Comparison of ENCODE assay signal across 8 mouse cellular contexts in genomic region chr8:3499751-3500150, GRCm38 (mm10). TPM values are rescaled to one million over a fixed set of nuclear protein-coding genes. Genes with fewer than 3 reads are reported as not detected.
DNase-seq lines count a peak whose midpoint lies in the region; ATAC-seq and TF ChIP-seq lines count a peak whose summit lies in the region.

No protein-coding gene starts in this region.

- WGBS in heart, postnatal 0 days, result 4% methylated on average over 8 of the region's 8 CpGs
- 9% methylated on average over 8 of the region's 8 CpGs for WGBS in hindbrain, embryonic 13.5 days
- WGBS in midbrain, embryonic 11.5 days, result 11% methylated on average over 8 of the region's 8 CpGs

- TF ChIP-seq CTCF in heart, postnatal 0 days (IDR thresholded peaks at IDR 0.05; ENCODE audit: low read depth), result no peak

- H3K36me3 ChIP-seq in heart, postnatal 0 days (replicated peaks; ENCODE audit: control insufficient read depth, insufficient read depth, low read length), result peaks cover 16% of the 10 kb centered on the region
- H3K36me3 ChIP-seq in hindbrain, embryonic 13.5 days, result peaks cover 32% of the 10 kb centered on the region
- peaks cover 26% of the 10 kb centered on the region for H3K36me3 ChIP-seq in midbrain, embryonic 11.5 days (ENCODE audit: control insufficient read depth, insufficient read depth, low read length)

- no peaks in the 10 kb centered on the region for H3K9me3 ChIP-seq in heart, postnatal 0 days (replicated peaks; ENCODE audit: control insufficient read depth, low read length)
- H3K9me3 ChIP-seq in hindbrain, embryonic 13.5 days, result peaks cover 7% of the 10 kb centered on the region; the same call in 1 of the 2 replicates
- peaks cover 6% of the 10 kb centered on the region; the same call in 1 of the 2 replicates for H3K9me3 ChIP-seq in midbrain, embryonic 11.5 days (ENCODE audit: control insufficient read depth, low read length)

- peak overlapping the region; percentile 59 for H3K4me3 ChIP-seq in heart, postnatal 0 days (ENCODE audit: low read depth, low read length)
- peak overlapping the region; percentile 75 for H3K4me3 ChIP-seq in hindbrain, embryonic 13.5 days
- H3K4me3 ChIP-seq in midbrain, embryonic 11.5 days (ENCODE audit: low read depth, low read length), result peak overlapping the region; percentile 80

- DNase-seq in heart, postnatal 0 days (ENCODE audit: low spot score), result no peak
- DNase-seq in heart, adult 11 months, result no peak
- DNase-seq in midbrain, embryonic 11.5 days (ENCODE audit: low spot score, missing footprints), result no peak
- no peak for DNase-seq in adrenal gland, adult 8-10 months
- DNase-seq in cerebellum, adult 18-20 months, result no peak
- no peak for DNase-seq in cerebellum, postnatal 36 days

- peak; percentile 16 for ATAC-seq in heart, postnatal 0 days (ENCODE audit: insufficient read depth, low read depth)
- peak; percentile 14 for ATAC-seq in activated CD4-positive, CD25-positive, alpha-beta regulatory T cell, adult 4 months
- ATAC-seq in hindbrain, embryonic 13.5 days (ENCODE audit: low FRiP score), result peak; percentile 29; the same call in 1 of the 2 replicates
- peak; percentile 25 for ATAC-seq in midbrain, embryonic 11.5 days (ENCODE audit: low FRiP score)

- H3K4me1 ChIP-seq in heart, postnatal 0 days (ENCODE audit: control insufficient read depth, insufficient read depth), result no peaks in the 10 kb centered on the region; the same call in 1 of the 2 replicates
- peaks cover 59% of the 10 kb centered on the region for H3K4me1 ChIP-seq in hindbrain, embryonic 13.5 days (replicated peaks)
- H3K4me1 ChIP-seq in midbrain, embryonic 11.5 days (ENCODE audit: control insufficient read depth, insufficient read depth, low read length), result peaks cover 8% of the 10 kb centered on the region

- no peak for TF ChIP-seq EP300 in heart, postnatal 0 days (IDR thresholded peaks at IDR 0.05; ENCODE audit: low read depth)

- H3K27me3 ChIP-seq in heart, postnatal 0 days (ENCODE audit: control insufficient read depth, insufficient read depth, low read length), result no peaks in the 10 kb centered on the region
- H3K27me3 ChIP-seq in hindbrain, embryonic 13.5 days, result no peaks in the 10 kb centered on the region
- no peaks in the 10 kb centered on the region for H3K27me3 ChIP-seq in midbrain, embryonic 11.5 days (ENCODE audit: control insufficient read depth, insufficient read depth, low read length)

- H3K4me2 ChIP-seq in heart, postnatal 0 days (ENCODE audit: low read depth, low read length), result peak overlapping the region; percentile 76
- peak overlapping the region; percentile 82 for H3K4me2 ChIP-seq in hindbrain, embryonic 13.5 days
- H3K4me2 ChIP-seq in midbrain, embryonic 11.5 days, result peak overlapping the region; percentile 71

- peak overlapping the region; percentile 85 for H3K27ac ChIP-seq in heart, postnatal 0 days (ENCODE audit: low read depth)
- H3K27ac ChIP-seq in hindbrain, embryonic 13.5 days, result peak overlapping the region; percentile 92
- H3K27ac ChIP-seq in midbrain, embryonic 11.5 days (ENCODE audit: low read depth, low read length), result peak overlapping the region; percentile 81

- peak overlapping the region; percentile 62 for H3K9ac ChIP-seq in heart, postnatal 0 days (replicated peaks; ENCODE audit: low read depth, low read length)
- H3K9ac ChIP-seq in hindbrain, embryonic 13.5 days, result peak overlapping the region; percentile 83
- H3K9ac ChIP-seq in midbrain, embryonic 11.5 days (ENCODE audit: low read length), result peak overlapping the region; percentile 83

RNA-seq across cellular contexts. Expression of gene Mcoln1, which starts 0.5 kb away (rescaled TPM):
- total RNA-seq in heart, postnatal 0 days (2014; rRNA removed; ENCODE audit: low replicate concordance), result 47.6 and 56.5 TPM in 2 replicates
- polyA plus RNA-seq in heart, postnatal 0 days (2015; fragmentation: Nextera tagmentation; extraction: Ambion mirVana), result 32.7 and 32.9 TPM in 2 replicates
- 10 to 100 TPM; 17.0 to 19.1 TPM for polyA plus RNA-seq in activated CD4-positive, CD25-positive, alpha-beta regulatory T cell, adult 4 months (2017; shearing (Covaris generic))
- polyA plus RNA-seq in hindbrain, embryonic 13.5 days (2015; fragmentation: Nextera tagmentation; extraction: Ambion mirVana), result 90.1 and 92.0 TPM in 2 replicates
- 44.6 and 47.5 TPM in 2 replicates for polyA plus RNA-seq in midbrain, embryonic 11.5 days (2014; fragmentation: Nextera tagmentation; extraction: Ambion mirVana)
- 10 to 100 TPM; 45.0 to 82.0 (median 60.3) TPM for total RNA-seq in adrenal gland, adult 8-10 months (2022)

RNA-seq across cellular contexts. Expression of gene Zfp358, which starts 6.8 kb away (rescaled TPM):
- 59.7 and 70.8 TPM in 2 replicates for total RNA-seq in heart, postnatal 0 days (2014; rRNA removed; ENCODE audit: low replicate concordance)
- 25.0 and 25.7 TPM in 2 replicates for polyA plus RNA-seq in heart, postnatal 0 days (2015; fragmentation: Nextera tagmentation; extraction: Ambion mirVana)
- polyA plus RNA-seq in activated CD4-positive, CD25-positive, alpha-beta regulatory T cell, adult 4 months (2017; shearing (Covaris generic)), result 1 to 10 TPM in 1 of 2 experiments, under 1 TPM in 1; 0.97 to 1.0 TPM
- polyA plus RNA-seq in hindbrain, embryonic 13.5 days (2015; fragmentation: Nextera tagmentation; extraction: Ambion mirVana), result 77.4 and 79.9 TPM in 2 replicates
- polyA plus RNA-seq in midbrain, embryonic 11.5 days (2014; fragmentation: Nextera tagmentation; extraction: Ambion mirVana), result 30.2 and 31.3 TPM in 2 replicates
- 10 to 100 TPM; 20.6 to 22.9 (median 21.7) TPM for total RNA-seq in adrenal gland, adult 8-10 months (2022)

RNA-seq across cellular contexts. Expression of gene Pnpla6, which starts 15.4 kb away (rescaled TPM):
- total RNA-seq in heart, postnatal 0 days (2014; rRNA removed; ENCODE audit: low replicate concordance), result 15.9 and 41.7 TPM in 2 replicates
- 7.9 and 8.4 TPM in 2 replicates for polyA plus RNA-seq in heart, postnatal 0 days (2015; fragmentation: Nextera tagmentation; extraction: Ambion mirVana)
- 10 to 100 TPM; 18.8 to 24.8 TPM for polyA plus RNA-seq in activated CD4-positive, CD25-positive, alpha-beta regulatory T cell, adult 4 months (2017; shearing (Covaris generic))
- 34.8 and 37.3 TPM in 2 replicates for polyA plus RNA-seq in hindbrain, embryonic 13.5 days (2015; fragmentation: Nextera tagmentation; extraction: Ambion mirVana)
- polyA plus RNA-seq in midbrain, embryonic 11.5 days (2014; fragmentation: Nextera tagmentation; extraction: Ambion mirVana), result 15.6 and 15.8 TPM in 2 replicates
- 10 to 100 TPM; 49.3 to 73.9 (median 63.2) TPM for total RNA-seq in adrenal gland, adult 8-10 months (2022)

RNA-seq across cellular contexts. Expression of gene Tex45, which starts 29.1 kb away (rescaled TPM):
- not detected in 2 replicates for total RNA-seq in heart, postnatal 0 days (2014; rRNA removed; ENCODE audit: low replicate concordance)
- polyA plus RNA-seq in heart, postnatal 0 days (2015; fragmentation: Nextera tagmentation; extraction: Ambion mirVana), result not detected in 2 replicates
- not detected for polyA plus RNA-seq in activated CD4-positive, CD25-positive, alpha-beta regulatory T cell, adult 4 months (2017; shearing (Covaris generic))
- polyA plus RNA-seq in hindbrain, embryonic 13.5 days (2015; fragmentation: Nextera tagmentation; extraction: Ambion mirVana), result 0.30 and 0.54 TPM in 2 replicates
- polyA plus RNA-seq in midbrain, embryonic 11.5 days (2014; fragmentation: Nextera tagmentation; extraction: Ambion mirVana), result 0.23 TPM in 1 of 2 replicates, not detected in the other
- under 1 TPM in 2 of 4 experiments, not detected in 2; 0.28 to 0.46 TPM for total RNA-seq in adrenal gland, adult 8-10 months (2022)

RNA-seq across cellular contexts. Expression of gene Pex11g, which starts 32.3 kb away (rescaled TPM):
- 8.9 and 14.1 TPM in 2 replicates for total RNA-seq in heart, postnatal 0 days (2014; rRNA removed; ENCODE audit: low replicate concordance)
- 6.8 and 7.3 TPM in 2 replicates for polyA plus RNA-seq in heart, postnatal 0 days (2015; fragmentation: Nextera tagmentation; extraction: Ambion mirVana)
- polyA plus RNA-seq in activated CD4-positive, CD25-positive, alpha-beta regulatory T cell, adult 4 months (2017; shearing (Covaris generic)), result 10 to 100 TPM; 10.9 to 15.4 TPM
- 4.2 and 5.3 TPM in 2 replicates for polyA plus RNA-seq in hindbrain, embryonic 13.5 days (2015; fragmentation: Nextera tagmentation; extraction: Ambion mirVana)
- 1.8 and 2.8 TPM in 2 replicates for polyA plus RNA-seq in midbrain, embryonic 11.5 days (2014; fragmentation: Nextera tagmentation; extraction: Ambion mirVana)
- 10 to 100 TPM; 10.4 to 20.2 (median 12.1) TPM for total RNA-seq in adrenal gland, adult 8-10 months (2022)

Comparison
In these comparisons a context has a peak if more than half of its experiments do, and no peak if none do; other contexts are left out.
1. RNA of gene Zfp358, which starts 6.8 kb away (polyA plus RNA-seq): 77.4 to 79.9 TPM in hindbrain, embryonic 13.5 days, 30.2 to 31.3 TPM in midbrain, embryonic 11.5 days and 25.0 to 25.7 TPM in heart, postnatal 0 days; 0.97 to 1.0 TPM in activated CD4-positive, CD25-positive, alpha-beta regulatory T cell, adult 4 months; every median in the first group is over 10 times any median in the second.
2. Peak in every context shown above with its lines, with median percentiles within 50 percentile points of each other: ATAC-seq, H3K27ac ChIP-seq, H3K4me2 ChIP-seq, H3K4me3 ChIP-seq and H3K9ac ChIP-seq.